Mouse (Mus musculus) G1E (cell line): ENCODE measurements at regions not wholly inside any gene's neighbourhood (a gene's known extent, or its start where the extent isn't known, plus 50 kb on each side); places are given as distances from the start of the nearest gene placed in this dataset.

ENCODE experiments used
- CTCF ChIP-seq: IDR thresholded peaks from 2 replicates; pipeline ENCODE4 v1.5.1; 2012; ENCODE audit warnings: low read depth, low read length, inconsistent platforms, mixed read lengths
- GATA1 ChIP-seq: IDR thresholded peaks from 2 replicates; pipeline ENCODE4 v1.6.1; 2012; ENCODE audit warnings: borderline replicate concordance, low read length, inconsistent platforms, mixed read lengths
- GATA2 ChIP-seq: IDR thresholded peaks from 2 replicates; pipeline ENCODE4 v1.6.1; 2012; ENCODE audit warnings: low read depth, low read length, inconsistent platforms, borderline replicate concordance
- TAL1 ChIP-seq: conservative IDR thresholded peaks from 2 replicates; pipeline ENCODE4 v1.6.1; 2012; ENCODE audit warnings: low read depth, low read length, inconsistent platforms, mixed read lengths

DNA sequence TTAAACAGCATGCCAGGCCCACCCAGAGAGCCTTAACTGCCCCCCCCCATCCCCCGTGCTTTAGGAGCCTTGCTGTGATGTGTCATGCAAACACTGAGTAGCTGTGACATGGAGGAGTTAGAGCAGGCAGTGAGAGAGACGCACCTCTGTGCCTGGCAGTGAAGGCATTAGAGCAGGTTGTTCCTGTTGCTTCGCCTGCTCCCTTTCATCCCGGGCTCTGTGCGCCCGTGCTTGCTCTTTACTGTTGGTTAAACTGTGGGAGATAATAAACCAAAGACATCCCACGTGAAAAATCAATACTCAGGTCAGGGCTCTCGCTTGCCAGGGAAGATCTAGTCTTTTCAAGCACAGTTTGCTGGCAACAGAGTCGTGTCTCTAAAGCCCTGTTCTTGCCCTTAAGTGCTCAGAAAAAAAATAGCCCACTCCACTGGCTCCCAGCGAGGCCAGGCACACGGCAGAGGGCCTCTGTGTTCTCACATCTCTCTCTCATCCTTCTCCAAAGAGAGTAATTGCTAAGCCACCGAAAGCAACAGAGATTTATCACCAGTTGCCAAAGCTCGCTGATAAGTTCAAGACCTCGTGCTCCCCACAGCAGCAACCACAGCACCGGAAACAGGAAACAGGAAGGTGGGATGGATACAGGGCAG is 181.2 kb upstream of the 3110018I06Rik start:
- no peak for TF ChIP-seq CTCF
- TF ChIP-seq GATA2, result no peak
- TF ChIP-seq TAL1, result no peak
- no peak for TF ChIP-seq GATA1
